Mouse (Mus musculus) cerebellum, adult 2 months (tissue): ENCODE results near the gene Hrct1.

Source experiments
- CTCF ChIP-seq: fragments of 200-500 bp; IDR thresholded peaks from 2 replicates; pipeline ENCODE4 v1.5.1; 2011; ENCODE audit warnings: low read depth, mild to moderate bottlenecking, control low read depth, low read length, moderate library complexity, borderline replicate concordance; ENCODE audit not compliant: insufficient read depth
- POLR2A ChIP-seq: fragments of 200-500 bp; IDR thresholded peaks from 2 replicates; pipeline ENCODE4 v1.6.1; 2011; ENCODE audit warnings: low read length, control low read depth, borderline replicate concordance; ENCODE audit not compliant: insufficient read depth

DNA sequence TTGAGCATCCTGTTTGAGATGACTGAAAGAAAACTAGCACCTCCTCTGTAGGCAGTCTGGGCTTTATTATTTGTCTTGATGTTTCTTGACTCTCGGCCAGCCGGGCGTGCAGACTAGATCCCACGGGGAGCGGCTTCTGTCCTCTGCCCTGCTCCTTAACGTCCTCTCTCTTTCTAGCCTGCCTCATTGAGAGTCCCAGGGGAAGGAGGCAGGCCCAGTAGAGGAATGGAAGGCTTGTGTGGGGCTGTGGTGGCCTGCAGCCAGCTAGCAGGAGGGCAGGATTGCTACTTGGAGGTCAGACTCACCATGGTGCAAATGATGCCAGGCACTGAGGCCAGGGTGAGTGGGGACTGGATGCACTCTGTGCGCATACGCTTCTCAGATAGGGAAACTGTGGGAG, 23.1 kb upstream of the Hrct1 start:
- TF ChIP-seq CTCF (no peak), POLR2A (no peak)
